Mouse (Mus musculus) right cerebral cortex, postnatal 14 days (tissue): ENCODE results near the gene Zfhx3.

Source experiments
- DNase-seq: peaks from one replicate; pipeline ENCODE4 v3.0.0; 2022

Zfhx3 gene

GRCm38 (mm10) chr8:108101978-108102865 lies 159.8 kb downstream of the Zfhx3 start:
- DNase-seq = no peak

- no peak for DNase-seq
Observed at GRCm38 (mm10) chr8:108104471-108105098, 162.1 kb downstream of the Zfhx3 start.

GRCm38 (mm10) chr8:108125053-108125452 lies 182.6 kb downstream of the Zfhx3 start:
- DNase-seq = no peak

GRCm38 (mm10) chr8:108125491-108125890 lies 183.0 kb downstream of the Zfhx3 start:
- DNase-seq = no peak

- no peak for DNase-seq
Observed at GRCm38 (mm10) chr8:108146536-108146935, 204.1 kb downstream of the Zfhx3 start.

GRCm38 (mm10) chr8:108148599-108149249 lies 206.3 kb downstream of the Zfhx3 start:
- DNase-seq = no peak

GRCm38 (mm10) chr8:108170804-108171203 lies 228.4 kb downstream of the Zfhx3 start:
- no peak for DNase-seq

GRCm38 (mm10) chr8:108183296-108183695 lies 240.9 kb downstream of the Zfhx3 start:
- no peak for DNase-seq

- DNase-seq = no peak
Observed at GRCm38 (mm10) chr8:108183948-108184347, 241.5 kb downstream of the Zfhx3 start.

- no peak for DNase-seq
Observed at GRCm38 (mm10) chr8:108186289-108186688, 243.8 kb downstream of the Zfhx3 start.

- no peak for DNase-seq
Observed at GRCm38 (mm10) chr8:108188044-108188443, 245.6 kb downstream of the Zfhx3 start.

GRCm38 (mm10) chr8:108194571-108194970 lies 252.1 kb downstream of the Zfhx3 start:
- DNase-seq = no peak

GRCm38 (mm10) chr8:108215026-108215425 lies 272.6 kb downstream of the Zfhx3 start:
- DNase-seq = no peak

GRCm38 (mm10) chr8:108218171-108218840 lies 275.9 kb downstream of the Zfhx3 start:
- DNase-seq = no peak

- no peak for DNase-seq
Observed at GRCm38 (mm10) chr8:108220511-108220910, 278.1 kb downstream of the Zfhx3 start.

GRCm38 (mm10) chr8:108222091-108222490 lies 279.6 kb downstream of the Zfhx3 start:
- DNase-seq = no peak

GRCm38 (mm10) chr8:108232326-108232725 lies 289.9 kb downstream of the Zfhx3 start:
- no peak for DNase-seq

- DNase-seq = no peak
Observed at GRCm38 (mm10) chr8:108234481-108234880, 292.0 kb downstream of the Zfhx3 start.

- DNase-seq = no peak
Observed at GRCm38 (mm10) chr8:108236715-108237114, 294.3 kb downstream of the Zfhx3 start.

- no peak for DNase-seq
Observed at GRCm38 (mm10) chr8:108239531-108239930, 297.1 kb downstream of the Zfhx3 start.

GRCm38 (mm10) chr8:108241041-108241690 lies 298.7 kb downstream of the Zfhx3 start:
- DNase-seq = no peak

GRCm38 (mm10) chr8:108243270-108243669 lies 300.8 kb downstream of the Zfhx3 start:
- DNase-seq = no peak
